Mouse (Mus musculus) lung, postnatal 25 days (tissue): ENCODE measurements around the gene Rps6ka1.
A peak's percentile ranks its signal among the peaks of the same experiment; 100 is the strongest.

Experiments
- DNase-seq: peaks from one replicate; pipeline ENCODE4 v3.0.0; 2022; ENCODE audit warnings: low spot score

Rps6ka1 gene

GRCm38 (mm10) chr4:133897431-133897891, 9.9 kb upstream of the Rps6ka1 start:
- DNase-seq: no peak

- no peak for DNase-seq
Measured at GRCm38 (mm10) chr4:133896984-133897383, 9.4 kb upstream of the Rps6ka1 start.

DNA sequence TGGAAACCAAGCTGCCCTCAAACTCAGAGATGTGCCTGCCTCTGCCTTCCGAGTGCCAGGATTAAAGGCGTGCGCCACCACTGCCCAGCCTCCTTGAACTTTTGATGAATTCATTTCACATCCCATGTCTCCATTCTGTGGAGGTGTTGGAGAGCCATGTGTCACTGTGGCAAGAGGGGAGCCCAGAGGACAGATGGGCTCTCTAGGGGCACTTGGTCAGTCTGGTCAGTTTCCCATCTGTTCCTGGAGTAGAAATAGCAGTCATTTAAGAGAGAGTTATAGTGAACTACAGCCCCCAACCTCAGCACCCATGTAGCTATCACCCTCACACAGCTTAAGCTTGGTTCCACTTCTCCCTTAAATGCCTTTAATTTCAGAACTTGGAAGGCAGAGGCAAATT, 8.4 kb upstream of the Rps6ka1 start:
- DNase-seq: no peak

DNA sequence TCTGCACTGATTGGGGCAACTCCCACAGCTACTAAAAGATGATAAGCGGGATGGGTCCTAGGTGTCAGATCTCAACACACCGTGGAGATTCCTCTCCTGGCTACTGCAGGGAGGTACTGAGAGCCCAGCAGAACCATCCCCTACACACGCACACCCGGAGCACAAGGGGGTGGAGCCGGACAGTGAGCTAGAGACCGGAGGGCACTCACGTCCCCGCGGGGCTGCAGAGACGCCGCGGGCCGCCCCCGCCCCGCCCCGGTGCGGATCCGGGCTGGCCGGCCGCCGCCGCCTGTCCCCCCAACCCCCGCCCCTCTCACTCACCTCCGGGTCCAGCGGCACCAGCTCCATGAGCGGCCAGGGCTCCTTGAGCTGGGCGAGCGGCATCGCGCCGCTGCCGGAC, 348 bp downstream of the Rps6ka1 start:
- no peak for DNase-seq

DNA sequence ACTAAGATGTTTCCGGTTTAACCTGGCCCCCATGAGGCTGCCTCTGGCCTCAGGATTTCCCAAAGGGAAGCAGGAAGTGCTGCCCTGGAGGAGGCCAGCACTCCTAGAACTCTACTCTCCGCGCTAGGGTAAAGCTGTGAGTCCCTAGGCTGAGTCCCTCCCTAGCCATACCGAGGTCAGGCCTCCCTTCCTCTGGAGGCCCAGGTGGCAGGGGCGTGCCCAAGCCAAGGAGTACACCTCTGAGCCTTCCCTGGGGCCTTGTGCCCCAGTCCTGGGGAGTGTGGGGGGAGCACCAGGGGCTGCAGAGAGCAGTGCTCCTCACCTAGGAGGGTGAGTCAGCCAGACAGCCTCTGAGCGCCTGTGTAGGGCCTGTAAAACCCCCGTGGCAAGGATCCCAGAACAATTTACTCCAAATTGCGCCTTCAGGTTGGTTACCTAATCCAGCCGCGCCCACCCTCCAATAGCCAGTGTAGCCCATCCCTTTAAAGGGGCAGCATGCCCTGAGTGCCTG, 1.6 kb downstream of the Rps6ka1 start:
- DNase-seq: peak; percentile 73

- DNase-seq: no peak
Measured at GRCm38 (mm10) chr4:133885331-133885730, 2.3 kb downstream of the Rps6ka1 start.

DNA sequence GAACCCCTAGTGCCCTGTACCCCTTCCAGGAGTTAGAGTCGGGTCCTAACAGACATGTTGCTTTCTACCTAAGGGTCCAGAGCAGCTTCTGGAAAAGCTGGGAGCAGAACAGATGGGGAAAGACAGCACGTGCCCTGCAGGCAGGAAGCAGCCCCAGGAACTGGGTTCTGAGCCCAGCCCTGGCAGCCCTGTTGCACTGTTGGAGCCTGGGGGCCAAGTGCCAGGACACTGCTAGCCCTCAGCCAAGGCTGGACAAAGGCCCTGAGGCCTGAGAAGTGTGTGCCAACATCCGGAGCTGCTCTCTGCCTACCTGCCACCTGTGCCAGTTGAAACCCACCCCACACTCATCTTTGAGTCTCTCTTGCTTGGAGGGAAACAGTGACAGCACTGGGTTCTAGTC, 2.7 kb downstream of the Rps6ka1 start:
- DNase-seq: no peak

- no peak for DNase-seq
Measured at GRCm38 (mm10) chr4:133884127-133884753, 3.4 kb downstream of the Rps6ka1 start.

GRCm38 (mm10) chr4:133881851-133882250, 5.7 kb downstream of the Rps6ka1 start:
- no peak for DNase-seq

GRCm38 (mm10) chr4:133881399-133881798, 6.2 kb downstream of the Rps6ka1 start:
- DNase-seq: no peak

- DNase-seq: peak; percentile 65
Measured at GRCm38 (mm10) chr4:133879145-133879902, 8.3 kb downstream of the Rps6ka1 start.

DNA sequence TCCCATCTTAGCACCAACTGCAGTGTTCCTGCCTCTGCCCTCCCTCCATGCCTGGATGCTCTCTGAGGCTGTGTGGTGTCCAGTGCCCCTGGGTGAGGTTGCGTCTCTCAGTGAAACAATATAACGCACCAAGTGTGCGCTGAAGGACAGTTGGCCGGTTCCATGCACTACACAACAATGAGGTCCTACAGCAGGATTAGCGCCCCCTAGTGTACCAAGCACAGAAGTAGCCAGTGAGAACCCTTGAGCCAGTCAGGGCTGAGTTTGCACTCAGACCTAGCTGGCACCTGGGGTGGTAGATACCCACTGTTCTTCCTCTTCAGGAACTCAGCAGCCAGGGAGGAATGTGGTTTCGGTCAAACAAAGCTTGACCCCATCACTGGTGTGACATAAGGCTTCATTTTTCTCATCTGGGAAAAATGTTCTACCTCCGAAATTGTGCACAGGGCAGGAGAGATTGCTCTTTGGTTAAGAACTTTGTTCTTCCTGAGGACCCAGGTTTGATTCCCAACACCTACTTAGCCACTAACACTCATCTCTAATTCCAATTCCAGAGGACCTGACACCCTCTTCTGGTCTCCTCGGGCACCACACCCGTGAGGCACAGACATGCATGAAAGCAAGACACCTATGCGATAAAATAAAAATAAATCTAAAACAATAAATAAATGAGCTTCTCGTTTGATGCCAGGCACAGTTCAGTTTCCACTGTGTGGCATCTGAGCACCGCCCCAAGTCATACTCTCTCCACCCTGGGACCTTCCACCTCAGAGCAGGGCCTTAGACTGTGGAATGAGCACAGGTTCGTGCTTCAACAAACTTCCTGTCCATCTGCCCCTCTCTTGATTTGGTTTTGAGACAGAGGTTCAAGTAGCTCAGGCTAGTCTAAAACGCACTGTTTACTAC, 9.5 kb downstream of the Rps6ka1 start:
- DNase-seq: no peak

- no peak for DNase-seq
Measured at GRCm38 (mm10) chr4:133874865-133875517, 12.6 kb downstream of the Rps6ka1 start.

DNA sequence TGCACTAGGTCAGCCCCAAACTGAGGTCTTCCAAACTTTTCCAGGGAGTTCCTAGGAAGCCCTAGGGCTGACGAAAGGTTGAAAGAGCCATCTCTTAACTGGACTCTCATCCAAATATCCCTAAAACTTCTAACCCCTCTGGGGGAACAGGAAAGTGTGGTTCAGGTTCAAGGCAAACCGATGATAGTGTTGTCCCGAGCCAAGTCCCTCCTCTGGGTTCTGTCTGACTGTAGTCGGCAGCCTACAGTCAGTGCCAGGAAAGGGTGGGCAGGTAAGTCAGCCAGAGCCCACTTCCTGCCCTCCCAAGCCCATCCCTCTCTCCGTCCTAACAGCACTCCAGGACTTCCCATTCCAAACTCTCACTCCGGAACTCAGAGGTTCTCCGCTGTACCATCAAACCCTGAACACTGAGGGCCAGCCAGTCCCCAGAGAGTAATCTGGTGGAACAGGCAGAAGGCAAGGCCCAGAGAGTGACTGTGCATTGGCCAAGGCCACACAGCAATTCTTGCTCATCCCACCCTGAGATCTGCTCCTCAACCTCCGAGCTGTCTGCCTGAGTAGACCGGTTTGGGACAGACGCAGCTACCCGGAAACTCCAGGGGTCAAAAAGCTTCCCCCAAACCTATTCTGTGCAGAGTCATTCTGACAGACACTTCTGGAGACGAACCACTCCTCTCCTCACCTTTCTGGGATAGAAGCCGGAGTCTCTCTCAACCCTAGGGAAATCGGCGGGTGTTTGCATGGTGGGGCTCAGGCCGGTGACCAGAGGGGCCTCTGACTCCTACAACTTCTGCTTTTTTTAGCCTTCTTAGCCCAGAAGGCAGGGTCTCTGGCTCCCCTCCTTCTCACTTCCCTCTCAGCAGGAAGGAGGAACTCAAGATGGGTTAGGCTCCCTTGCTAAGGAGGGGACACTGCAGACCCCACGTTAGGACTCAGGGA, 13.4 kb downstream of the Rps6ka1 start:
- no peak for DNase-seq

- no peak for DNase-seq
Measured at GRCm38 (mm10) chr4:133873431-133873851, 14.2 kb downstream of the Rps6ka1 start.

- DNase-seq: peak; percentile 76
Measured at GRCm38 (mm10) chr4:133872812-133873300, 14.7 kb downstream of the Rps6ka1 start.

GRCm38 (mm10) chr4:133872222-133872811, 15.3 kb downstream of the Rps6ka1 start:
- no peak for DNase-seq

DNA sequence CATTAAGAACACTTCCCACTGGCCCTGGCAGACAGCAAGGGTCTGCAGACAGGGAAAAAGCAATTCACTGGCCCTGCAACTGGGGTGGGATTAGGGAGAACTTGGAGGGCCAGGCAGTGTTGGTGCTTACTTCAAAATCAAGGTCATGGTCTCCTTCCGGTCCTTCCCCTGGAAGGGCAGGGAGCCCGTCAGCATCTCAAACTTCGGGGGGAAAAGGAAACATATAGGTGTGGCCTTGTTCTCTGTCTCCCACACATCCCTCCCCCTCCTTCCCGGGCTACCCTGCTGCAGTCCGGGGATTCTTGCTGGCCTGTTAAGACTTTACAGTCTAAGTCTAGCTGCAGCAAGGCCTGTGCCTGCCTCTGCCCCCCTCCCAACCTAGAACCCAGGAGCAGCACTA, 22.4 kb downstream of the Rps6ka1 start:
- DNase-seq: no peak

DNA sequence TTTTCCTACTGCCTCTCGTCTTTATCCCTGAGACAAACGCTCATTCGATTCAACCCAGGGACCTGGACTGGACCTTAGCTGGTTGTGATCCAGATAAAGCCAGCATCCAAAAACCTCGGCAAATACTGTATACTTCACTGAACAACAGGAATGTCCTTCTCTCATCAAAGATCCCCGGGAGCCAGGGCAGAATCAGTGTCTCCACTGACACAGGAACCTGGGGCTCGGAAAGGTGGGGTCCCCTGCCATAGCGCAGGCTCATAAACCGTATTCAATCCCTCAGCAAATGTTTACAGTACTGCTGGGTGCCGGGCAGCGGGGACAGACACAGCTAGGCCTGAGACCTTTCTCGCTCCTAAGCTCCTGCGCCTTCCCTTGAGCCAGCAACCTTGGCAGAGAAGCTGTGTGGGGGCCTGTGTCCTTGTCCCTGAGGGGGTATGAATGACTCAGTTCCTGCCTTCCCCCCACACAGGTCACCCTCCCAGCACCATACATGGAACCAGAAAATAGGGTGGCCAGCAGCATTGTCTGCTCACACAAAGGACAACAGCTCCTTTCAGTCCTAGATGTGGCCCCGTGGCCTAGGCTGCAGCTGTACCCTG, 23.1 kb downstream of the Rps6ka1 start:
- no peak for DNase-seq
